Mouse (Mus musculus) megakaryocyte, embryonic 14.5 days (primary cell): Measurements from ENCODE around the gene Atxn7l1. TPM values are rescaled to one million over a fixed set of nuclear protein-coding genes. Genes with fewer than 3 reads are reported as not detected.
A peak's percentile ranks its signal among the peaks of the same experiment; 100 is the strongest.

Experiments
- H3K27me3 ChIP-seq: replicated peaks from 2 replicates; pipeline ENCODE3; 2012; ENCODE audit warnings: inconsistent platforms
- H3K36me3 ChIP-seq: replicated peaks from 2 replicates; pipeline ENCODE3; 2012; ENCODE audit warnings: low read length, inconsistent platforms, mixed read lengths
- H3K4me1 ChIP-seq: 2 replicates; pipeline ENCODE4 v1.6.1; 2012; ENCODE audit warnings: inconsistent platforms
- H3K4me3 ChIP-seq: replicated peaks from 2 replicates; pipeline ENCODE3; 2012; ENCODE audit warnings: moderate library complexity, mild to moderate bottlenecking, inconsistent platforms
- H3K9me3 ChIP-seq: 2 replicates; pipeline ENCODE4 v1.6.1; 2012; ENCODE audit warnings: inconsistent platforms
- FLI1 ChIP-seq: IDR thresholded peaks from 2 replicates; pipeline ENCODE4 v1.6.1; 2012; ENCODE audit warnings: low read length, inconsistent platforms, mixed read lengths
- GATA1 ChIP-seq: IDR thresholded peaks from 3 replicates; pipeline ENCODE4 v1.6.1; 2012; ENCODE audit warnings: mixed read lengths, low read length, inconsistent platforms, borderline replicate concordance
- polyA plus RNA-seq: library from polyadenylated mRNA; stranded (reverse); fragments of >175 nt; gene quantifications from 2 replicates; pipeline ENCODE4 v1.2.3, GENCODE M21; 2012; ENCODE audit warnings: low replicate concordance; ENCODE audit not compliant: insufficient read depth

The Atxn7l1 gene
- 22.5 and 39.3 TPM in 2 replicates for polyA plus RNA-seq

GRCm38 (mm10) chr12:33147497-33148267, at the start of gene Atxn7l1:
TSS of gene Atxn7l1 (plus strand) at chr12:33147693.
- H3K9me3 ChIP-seq = no peaks in the 10 kb centered on the region
- peaks cover 48% of the 10 kb centered on the region for H3K4me1 ChIP-seq
- peaks cover 41% of the 10 kb centered on the region for H3K27me3 ChIP-seq
- no peak for TF ChIP-seq FLI1
- TF ChIP-seq GATA1 = no peak
- H3K4me3 ChIP-seq = peak within 1 kb of the TSS; percentile 95
- H3K36me3 ChIP-seq = peaks cover 27% of the 10 kb centered on the region

GRCm38 (mm10) chr12:33101627-33102026, 45.9 kb upstream of the Atxn7l1 start:
- no peak overlapping the region for H3K4me3 ChIP-seq
- H3K27me3 ChIP-seq = peaks cover 30% of the 10 kb centered on the region
- H3K36me3 ChIP-seq = no peaks in the 10 kb centered on the region
- H3K9me3 ChIP-seq = no peaks in the 10 kb centered on the region
- TF ChIP-seq FLI1 (no peak), GATA1 (no peak)
- H3K4me1 ChIP-seq = peaks cover 6% of the 10 kb centered on the region

GRCm38 (mm10) chr12:33102342-33103115, 45.0 kb upstream of the Atxn7l1 start:
- TF ChIP-seq GATA1 (no peak), FLI1 (no peak)
- no peak overlapping the region for H3K4me3 ChIP-seq
- H3K9me3 ChIP-seq = no peaks in the 10 kb centered on the region
- H3K36me3 ChIP-seq = no peaks in the 10 kb centered on the region
- peaks cover 6% of the 10 kb centered on the region for H3K4me1 ChIP-seq
- H3K27me3 ChIP-seq = peaks cover 32% of the 10 kb centered on the region

- Histone ChIP-seq H3K36me3 (no peaks in the 10 kb centered on the region), H3K9me3 (no peaks in the 10 kb centered on the region), H3K4me1 (peaks cover 8% of the 10 kb centered on the region), H3K27me3 (peaks cover 34% of the 10 kb centered on the region), H3K4me3 (no peak overlapping the region)
- TF ChIP-seq GATA1 (no peak), FLI1 (no peak)
Observed at GRCm38 (mm10) chr12:33105724-33106123, 41.8 kb upstream of the Atxn7l1 start.

GRCm38 (mm10) chr12:33106438-33107167, 40.9 kb upstream of the Atxn7l1 start:
- no peaks in the 10 kb centered on the region for H3K36me3 ChIP-seq
- H3K4me3 ChIP-seq = no peak overlapping the region
- H3K27me3 ChIP-seq = peaks cover 34% of the 10 kb centered on the region
- TF ChIP-seq GATA1 (no peak), FLI1 (no peak)
- H3K9me3 ChIP-seq = no peaks in the 10 kb centered on the region
- H3K4me1 ChIP-seq = peaks cover 10% of the 10 kb centered on the region

- H3K4me1 ChIP-seq = peaks cover 10% of the 10 kb centered on the region
- H3K4me3 ChIP-seq = no peak overlapping the region
- TF ChIP-seq FLI1 = no peak
- TF ChIP-seq GATA1 = no peak
- H3K27me3 ChIP-seq = peaks cover 26% of the 10 kb centered on the region
- no peaks in the 10 kb centered on the region for H3K9me3 ChIP-seq
- H3K36me3 ChIP-seq = no peaks in the 10 kb centered on the region
Observed at GRCm38 (mm10) chr12:33109531-33109930, 38.0 kb upstream of the Atxn7l1 start.

GRCm38 (mm10) chr12:33110894-33111471, 36.5 kb upstream of the Atxn7l1 start:
- H3K36me3 ChIP-seq = no peaks in the 10 kb centered on the region
- no peak for TF ChIP-seq GATA1
- TF ChIP-seq FLI1 = no peak
- H3K4me1 ChIP-seq = peaks cover 10% of the 10 kb centered on the region
- no peak overlapping the region for H3K4me3 ChIP-seq
- peaks cover 24% of the 10 kb centered on the region for H3K27me3 ChIP-seq
- no peaks in the 10 kb centered on the region for H3K9me3 ChIP-seq

- H3K4me3 ChIP-seq = no peak overlapping the region
Observed at GRCm38 (mm10) chr12:33118624-33119301, 28.7 kb upstream of the Atxn7l1 start.

More at GRCm38 (mm10) chr12:33118624-33119301, 28.7 kb upstream of the Atxn7l1 start:
- TF ChIP-seq GATA1 (no peak), FLI1 (no peak)
- H3K4me1 ChIP-seq = peaks cover 15% of the 10 kb centered on the region
- H3K9me3 ChIP-seq = peaks cover 20% of the 10 kb centered on the region
- H3K27me3 ChIP-seq = peaks cover 36% of the 10 kb centered on the region
- no peaks in the 10 kb centered on the region for H3K36me3 ChIP-seq
